Mouse (Mus musculus): ENCODE measurements around the gene Fads3. TPM values are rescaled to one million over a fixed set of nuclear protein-coding genes. Genes with fewer than 3 reads are reported as not detected.

The Fads3 gene
- total and polyA plus RNA-seq, 2 experiments from 2014 or later, result 23.3 to 106 TPM

DNA sequence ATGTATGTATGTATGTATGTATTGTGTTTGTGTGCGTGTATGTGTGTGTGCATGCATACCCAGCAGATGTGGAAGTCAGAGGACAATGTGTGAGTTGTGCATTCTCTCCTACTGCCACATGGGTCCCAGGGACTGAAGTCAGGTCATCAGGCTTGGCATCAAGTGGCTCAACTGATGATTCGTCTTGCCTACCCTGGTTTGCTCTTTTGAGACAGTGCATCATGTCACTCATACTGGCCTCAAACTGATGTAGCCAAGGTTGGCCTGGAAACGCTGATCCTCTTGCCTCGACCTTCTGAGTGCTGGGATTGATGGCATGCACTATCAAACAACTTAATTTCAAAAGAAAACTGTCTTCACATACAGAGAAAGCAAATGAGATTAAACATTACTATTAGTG is 52.5 kb downstream of the Fads3 start:
- 85% methylated on average over 4 of the region's 4 CpGs for WGBS
- Histone ChIP-seq H3K27ac (ENCODE audit: low read depth) (no peak overlapping the region), H3K4me2 (ENCODE audit: low read depth, low read length) (no peak overlapping the region), H3K27me3 (ENCODE audit: control insufficient read depth, insufficient read depth, low read length) (no peaks in the 10 kb centered on the region), H3K36me3 (replicated peaks; ENCODE audit: control insufficient read depth, insufficient read depth, low read length) (peaks cover 25% of the 10 kb centered on the region; the same call in 1 of the 2 replicates), H3K4me3 (ENCODE audit: low read depth, low read length) (no peak overlapping the region), H3K9me3 (replicated peaks; ENCODE audit: control insufficient read depth, low read length) (no peaks in the 10 kb centered on the region), H3K4me1 (ENCODE audit: control insufficient read depth, insufficient read depth) (no peaks in the 10 kb centered on the region), H3K9ac (replicated peaks; ENCODE audit: low read depth, low read length) (no peak overlapping the region)
- ATAC-seq (ENCODE audit: insufficient read depth, low read depth), result no peak
- TF ChIP-seq CTCF (IDR thresholded peaks at IDR 0.05; ENCODE audit: low read depth), result no peak
- TF ChIP-seq EP300 (IDR thresholded peaks at IDR 0.05; ENCODE audit: low read depth), result no peak
- DNase-seq (ENCODE audit: low spot score), result no peak

DNA sequence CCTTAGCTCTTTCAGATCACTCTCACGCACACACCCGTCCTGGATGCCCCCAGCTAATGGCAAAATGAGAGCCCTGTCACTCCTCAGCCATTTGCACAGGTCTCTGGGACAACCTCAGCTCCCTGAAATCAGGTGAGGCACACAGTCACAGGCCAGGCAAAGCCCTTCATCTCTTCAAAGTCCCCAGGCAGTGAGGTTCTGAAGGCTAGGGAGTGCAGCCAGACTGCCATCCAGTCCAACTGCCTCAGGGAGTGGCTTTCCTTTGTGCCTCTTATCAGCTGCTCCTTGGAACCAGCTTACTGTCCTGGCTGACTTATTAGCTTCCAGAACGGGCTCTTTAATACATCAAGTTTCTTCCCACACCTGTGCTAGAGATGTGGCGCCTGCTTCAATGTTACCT is 53.3 kb downstream of the Fads3 start:
- H3K27me3 ChIP-seq (ENCODE audit: control insufficient read depth, insufficient read depth, low read length), result no peaks in the 10 kb centered on the region
- H3K4me3 ChIP-seq (ENCODE audit: low read depth, low read length), result no peak overlapping the region
- DNase-seq (ENCODE audit: low spot score), result no peak
- no peak overlapping the region for H3K27ac ChIP-seq (ENCODE audit: low read depth)
- no peak overlapping the region for H3K9ac ChIP-seq (replicated peaks; ENCODE audit: low read depth, low read length)
- H3K4me2 ChIP-seq (ENCODE audit: low read depth, low read length), result no peak overlapping the region
- 58% methylated on average over 4 of the region's 4 CpGs for WGBS
- TF ChIP-seq EP300 (IDR thresholded peaks at IDR 0.05; ENCODE audit: low read depth), result no peak
- no peak for TF ChIP-seq CTCF (IDR thresholded peaks at IDR 0.05; ENCODE audit: low read depth)
- H3K9me3 ChIP-seq (replicated peaks; ENCODE audit: control insufficient read depth, low read length), result no peaks in the 10 kb centered on the region
- H3K36me3 ChIP-seq (replicated peaks; ENCODE audit: control insufficient read depth, insufficient read depth, low read length), result peaks cover 16% of the 10 kb centered on the region; the same call in 1 of the 2 replicates
- H3K4me1 ChIP-seq (ENCODE audit: control insufficient read depth, insufficient read depth), result no peaks in the 10 kb centered on the region
- no peak for ATAC-seq (ENCODE audit: insufficient read depth, low read depth)

DNA sequence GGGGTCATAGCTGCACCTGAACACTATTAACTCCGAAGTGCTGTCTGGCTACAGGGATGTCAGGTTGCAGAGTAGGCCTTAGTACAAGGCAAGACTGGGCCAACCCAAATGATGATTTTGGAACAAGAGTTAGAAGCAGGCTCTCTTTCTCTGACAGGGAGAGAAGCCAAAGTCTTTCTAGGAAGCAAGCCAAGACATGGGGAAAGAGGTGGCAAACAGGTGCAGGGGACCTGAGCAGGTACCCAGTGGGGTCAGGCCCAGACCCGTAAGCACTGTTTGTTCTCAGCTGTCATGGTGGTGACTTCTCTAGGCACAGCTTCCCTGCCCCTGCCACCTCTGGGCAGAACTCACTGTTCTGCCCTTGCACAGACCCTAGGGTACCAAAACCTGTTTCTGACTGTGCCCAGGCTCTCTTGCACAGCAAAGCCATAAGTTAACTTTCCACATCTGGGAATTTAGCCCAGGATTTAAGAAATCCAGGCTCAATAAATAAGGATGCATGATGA is 55.1 kb downstream of the Fads3 start:
- H3K27ac ChIP-seq (ENCODE audit: low read depth), result no peak overlapping the region
- no peaks in the 10 kb centered on the region for H3K27me3 ChIP-seq (ENCODE audit: control insufficient read depth, insufficient read depth, low read length)
- WGBS, result 84% methylated on average over 2 of the region's 2 CpGs
- H3K9me3 ChIP-seq (replicated peaks; ENCODE audit: control insufficient read depth, low read length), result no peaks in the 10 kb centered on the region
- ATAC-seq (ENCODE audit: insufficient read depth, low read depth), result no peak
- 0 out of 2 replicates have a peak, but pooled peaks cover 5% of the 10 kb centered on the region for H3K4me1 ChIP-seq (ENCODE audit: control insufficient read depth, insufficient read depth)
- TF ChIP-seq EP300 (IDR thresholded peaks at IDR 0.05; ENCODE audit: low read depth) (no peak), CTCF (IDR thresholded peaks at IDR 0.05; ENCODE audit: low read depth) (no peak)
- no peak overlapping the region for H3K4me3 ChIP-seq (ENCODE audit: low read depth, low read length)
- 0 out of 2 replicates have a peak, but pooled peaks cover 4% of the 10 kb centered on the region for H3K36me3 ChIP-seq (replicated peaks; ENCODE audit: control insufficient read depth, insufficient read depth, low read length)
- no peak overlapping the region for H3K9ac ChIP-seq (replicated peaks; ENCODE audit: low read depth, low read length)
- no peak overlapping the region for H3K4me2 ChIP-seq (ENCODE audit: low read depth, low read length)
- no peak for DNase-seq (ENCODE audit: low spot score)

DNA sequence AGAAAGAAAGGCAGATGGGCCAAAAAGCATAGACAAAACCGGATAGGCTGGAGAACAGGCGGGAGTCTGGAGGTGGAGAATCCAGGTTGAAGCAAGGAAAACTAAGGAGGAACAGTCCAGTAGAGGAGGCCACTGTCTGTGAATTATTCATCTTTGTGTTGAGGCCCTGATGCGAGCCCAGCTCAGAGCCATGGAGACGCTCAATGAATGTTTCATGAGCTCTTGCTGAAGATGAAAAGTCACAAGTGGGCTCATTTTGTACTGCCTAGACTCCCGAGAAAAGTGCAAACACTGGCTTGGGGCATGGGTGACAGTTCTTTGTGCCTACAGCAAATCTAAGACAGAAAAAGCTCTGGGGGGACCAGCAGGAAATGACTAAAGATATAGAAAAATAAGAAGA is 56.5 kb downstream of the Fads3 start:
- no peaks in the 10 kb centered on the region for H3K27me3 ChIP-seq (ENCODE audit: control insufficient read depth, insufficient read depth, low read length)
- 82% methylated on average over 5 of the region's 5 CpGs for WGBS
- 0 out of 2 replicates have a peak, but pooled peaks cover 5% of the 10 kb centered on the region for H3K4me1 ChIP-seq (ENCODE audit: control insufficient read depth, insufficient read depth)
- H3K4me3 ChIP-seq (ENCODE audit: low read depth, low read length), result no peak overlapping the region
- no peaks in the 10 kb centered on the region for H3K9me3 ChIP-seq (replicated peaks; ENCODE audit: control insufficient read depth, low read length)
- no peak overlapping the region for H3K27ac ChIP-seq (ENCODE audit: low read depth)
- H3K4me2 ChIP-seq (ENCODE audit: low read depth, low read length), result no peak overlapping the region
- H3K36me3 ChIP-seq (replicated peaks; ENCODE audit: control insufficient read depth, insufficient read depth, low read length), result 0 out of 2 replicates have a peak, but pooled peaks cover 4% of the 10 kb centered on the region
- no peak overlapping the region for H3K9ac ChIP-seq (replicated peaks; ENCODE audit: low read depth, low read length)
- DNase-seq (ENCODE audit: low spot score), result no peak
- no peak for ATAC-seq (ENCODE audit: insufficient read depth, low read depth)
- TF ChIP-seq CTCF (IDR thresholded peaks at IDR 0.05; ENCODE audit: low read depth), result no peak
- no peak for TF ChIP-seq EP300 (IDR thresholded peaks at IDR 0.05; ENCODE audit: low read depth)

DNA sequence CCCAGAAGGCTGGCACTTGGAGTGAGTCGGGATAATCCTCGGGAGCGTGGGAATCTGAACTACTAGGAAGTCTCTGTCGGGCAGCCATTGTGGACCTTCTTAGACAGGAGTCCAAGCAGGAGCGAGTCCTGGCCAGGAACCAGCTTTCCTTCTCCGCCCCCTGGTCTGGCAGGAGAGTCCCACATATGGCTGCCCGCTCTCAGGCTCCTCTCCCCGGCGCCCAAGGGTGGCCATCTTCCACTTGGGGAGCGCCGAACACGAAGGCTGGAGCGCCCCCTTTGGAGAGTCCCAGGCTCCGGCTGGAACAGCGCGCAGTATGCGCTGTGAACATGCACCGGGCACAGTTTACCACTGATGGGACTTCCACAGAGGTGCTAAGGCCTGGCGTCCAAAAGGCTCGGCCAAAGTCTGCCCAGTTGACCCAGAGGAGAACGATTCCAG is 59.3 kb downstream of the Fads3 start:
- ATAC-seq (ENCODE audit: insufficient read depth, low read depth), result peak; percentile 79
- no peaks in the 10 kb centered on the region for H3K9me3 ChIP-seq (replicated peaks; ENCODE audit: control insufficient read depth, low read length)
- peak overlapping the region; percentile 49 for H3K9ac ChIP-seq (replicated peaks; ENCODE audit: low read depth, low read length)
- TF ChIP-seq CTCF (IDR thresholded peaks at IDR 0.05; ENCODE audit: low read depth), result peak; percentile 61
- peak; percentile 64; the same call in 1 of the 2 replicates for TF ChIP-seq EP300 (IDR thresholded peaks at IDR 0.05; ENCODE audit: low read depth)
- no peaks in the 10 kb centered on the region for H3K36me3 ChIP-seq (replicated peaks; ENCODE audit: control insufficient read depth, insufficient read depth, low read length)
- peak; percentile 80 for DNase-seq (ENCODE audit: low spot score)
- H3K27me3 ChIP-seq (ENCODE audit: control insufficient read depth, insufficient read depth, low read length), result no peaks in the 10 kb centered on the region
- 1% methylated on average over 21 of the region's 21 CpGs for WGBS
- peak overlapping the region; percentile 65 for H3K4me3 ChIP-seq (ENCODE audit: low read depth, low read length)
- H3K4me1 ChIP-seq (ENCODE audit: control insufficient read depth, insufficient read depth), result 0 out of 2 replicates have a peak, but pooled peaks cover 5% of the 10 kb centered on the region
- peak overlapping the region; percentile 93 for H3K4me2 ChIP-seq (ENCODE audit: low read depth, low read length)
- peak overlapping the region; percentile 28 for H3K27ac ChIP-seq (ENCODE audit: low read depth)

All from heart, postnatal 0 days (tissue).